In the genomic region with DNA sequence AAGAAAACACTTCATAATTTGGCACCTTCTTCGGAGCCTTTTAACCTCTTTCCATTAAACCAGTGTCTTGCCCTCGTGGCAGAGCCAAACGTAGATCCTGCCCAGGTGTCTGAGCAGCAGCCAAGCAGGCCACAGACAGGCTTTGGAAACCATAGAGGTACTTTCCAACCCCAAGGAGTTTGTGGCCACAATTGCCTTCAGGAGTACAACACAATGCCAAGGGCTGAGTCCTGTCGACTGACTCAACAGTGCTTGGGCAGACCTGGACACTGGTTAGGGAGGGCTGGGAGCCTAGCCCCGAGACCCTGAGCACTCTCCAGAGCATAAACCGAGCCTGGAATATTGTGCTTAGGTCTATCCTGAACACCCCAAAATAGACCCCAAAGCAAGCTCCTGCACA, we compare ENCODE assay signal across 13 mouse cellular contexts. TPM values are rescaled to one million over a fixed set of nuclear protein-coding genes. Genes with fewer than 3 reads are reported as not detected.
DNase-seq lines count a peak whose midpoint lies in the region; ATAC-seq and TF ChIP-seq lines count a peak whose summit lies in the region.
"Had no signal": no experiment of that assay in that cellular context is flagged by ENCODE, and none has a peak within 500 bp of the region (broad histone marks: within the 10 kb centered on the region; RNA-seq: fewer than 3 reads in every experiment).

No protein-coding gene starts in this region.

- H3K4me2 ChIP-seq in lung, embryonic 15.5 days: no peak overlapping the region
- no peak overlapping the region for H3K4me2 ChIP-seq in neural tube, embryonic 15.5 days

- peak in 1 of 2 experiments; percentile 20 for DNase-seq in heart, adult 2 months
- DNase-seq in heart, postnatal 25 days (ENCODE audit: low spot score): no peak
- DNase-seq in lung, postnatal 10 days: no peak
- DNase-seq in fibroblast of lung, adult 2 months (ENCODE audit: low read depth): peak; percentile 65
- no peak for DNase-seq in layer of hippocampus, adult 11-12 months (ENCODE audit: low spot score)
- DNase-seq in frontal cortex, postnatal 10 days (ENCODE audit: low spot score in 2 of 2): no peak
- DNase-seq: layer of hippocampus, postnatal 36 days had no signal

- H3K36me3 ChIP-seq in heart, adult 2 months (ENCODE audit: control insufficient read depth, insufficient read depth, low read length): peaks cover 11% of the 10 kb centered on the region
- H3K36me3 ChIP-seq in lung, embryonic 15.5 days: peaks cover 4% of the 10 kb centered on the region; the same call in 1 of the 2 replicates
- H3K36me3 ChIP-seq in neural tube, embryonic 15.5 days: no peaks in the 10 kb centered on the region

- intact Hi-C loops in heart, adult 2 months (cut with DNase I): no loop called here
- intact Hi-C loops in heart, postnatal 25 days (cut with DNase I): no loop called here

- H3K79me2 ChIP-seq in heart, adult 2 months (replicated peaks; ENCODE audit: control insufficient read depth, insufficient read depth, low read length): no peaks in the 10 kb centered on the region

- WGBS in heart, adult 2 months: 43% methylated on average over 6 of the region's 6 CpGs
- 62% methylated on average over 6 of the region's 6 CpGs for WGBS in lung, embryonic 15.5 days
- WGBS in neural tube, embryonic 15.5 days: 82% methylated on average over 6 of the region's 6 CpGs

- no peak overlapping the region for H3K9ac ChIP-seq in heart, adult 2 months (ENCODE audit: low read depth, low read length)
- H3K9ac ChIP-seq in lung, embryonic 15.5 days: no peak overlapping the region
- H3K9ac ChIP-seq in neural tube, embryonic 15.5 days (replicated peaks): no peak overlapping the region
- H3K9ac ChIP-seq: liver, embryonic 14.5 days had no signal

- no peak for TF ChIP-seq EP300 in heart, adult 2 months (IDR thresholded peaks at IDR 0.05; ENCODE audit: insufficient read depth, low read depth, low read length)

- peaks cover 30% of the 10 kb centered on the region for H3K4me1 ChIP-seq in heart, adult 2 months (ENCODE audit: control insufficient read depth, insufficient read depth, low read length)
- peaks cover 80% of the 10 kb centered on the region for H3K4me1 ChIP-seq in lung, embryonic 15.5 days
- H3K4me1 ChIP-seq in neural tube, embryonic 15.5 days: peaks cover 50% of the 10 kb centered on the region

- H3K4me3 ChIP-seq in heart, adult 2 months: no peak overlapping the region
- no peak overlapping the region for H3K4me3 ChIP-seq in lung, embryonic 15.5 days
- H3K4me3 ChIP-seq in neural tube, embryonic 15.5 days (replicated peaks): no peak overlapping the region
- H3K4me3 ChIP-seq: megakaryocyte, embryonic 14.5 days had no signal

- no peak for ATAC-seq in lung, embryonic 15.5 days (ENCODE audit: borderline replicate concordance, extremely low read depth, low FRiP score, low TSS enrichment)
- ATAC-seq in neural tube, embryonic 15.5 days (ENCODE audit: low FRiP score): no peak
- ATAC-seq: forebrain, embryonic 16.5 days had no signal

- H3K9me3 ChIP-seq in lung, embryonic 15.5 days: no peaks in the 10 kb centered on the region
- no peaks in the 10 kb centered on the region for H3K9me3 ChIP-seq in neural tube, embryonic 15.5 days (replicated peaks)

- no peak for TF ChIP-seq CTCF in heart, adult 2 months (IDR thresholded peaks at IDR 0.05)

- no peaks in the 10 kb centered on the region for H3K27me3 ChIP-seq in heart, adult 2 months (ENCODE audit: control insufficient read depth, insufficient read depth, low read length)
- H3K27me3 ChIP-seq in lung, embryonic 15.5 days: no peaks in the 10 kb centered on the region
- no peaks in the 10 kb centered on the region for H3K27me3 ChIP-seq in neural tube, embryonic 15.5 days (replicated peaks)

- peak overlapping the region; percentile 44; the same call in 1 of the 2 replicates for H3K27ac ChIP-seq in heart, adult 2 months
- peak overlapping the region; percentile 67 for H3K27ac ChIP-seq in lung, embryonic 15.5 days
- H3K27ac ChIP-seq in neural tube, embryonic 15.5 days (replicated peaks): peak overlapping the region; percentile 28; the same call in 1 of the 2 replicates
- H3K27ac ChIP-seq: kidney, postnatal 0 days; liver, embryonic 14.5 days had no signal

- no peak for TF ChIP-seq POLR2A in heart, adult 2 months (IDR thresholded peaks at IDR 0.05; ENCODE audit: insufficient read depth, low read depth, low read length)

RNA-seq across cellular contexts. Expression of a gene that starts 13.4 kb away (rescaled TPM):
- total RNA-seq in heart, adult 2 months (2021): 1 to 10 TPM; 5.5 to 7.0 TPM
- polyA plus RNA-seq in heart, adult 2 months (2012; rRNA removed): 2.9 and 5.7 TPM in 2 replicates
- 10 to 100 TPM in 1 of 2 experiments, 1 to 10 TPM in 1; 7.3 to 11.5 TPM for total RNA-seq in heart, postnatal 25 days (2021)
- 5.5 and 8.5 TPM in 2 replicates for polyA plus RNA-seq in lung, embryonic 15.5 days (2015; fragmentation: Nextera tagmentation; extraction: Ambion mirVana)
- 2.0 and 3.6 TPM in 2 replicates for polyA plus RNA-seq in neural tube, embryonic 15.5 days (2015; fragmentation: Nextera tagmentation; extraction: Ambion mirVana)

RNA-seq across cellular contexts. Expression of a gene that starts 56.6 kb away (rescaled TPM):
- 100 to 1,000 TPM; 116 to 129 TPM for total RNA-seq in heart, adult 2 months (2021)
- polyA plus RNA-seq in heart, adult 2 months (2012; rRNA removed): 64.9 and 112 TPM in 2 replicates
- total RNA-seq in heart, postnatal 25 days (2021): 100 to 1,000 TPM; 107 to 116 TPM
- polyA plus RNA-seq in lung, embryonic 15.5 days (2015; fragmentation: Nextera tagmentation; extraction: Ambion mirVana): 238 and 244 TPM in 2 replicates
- polyA plus RNA-seq in neural tube, embryonic 15.5 days (2015; fragmentation: Nextera tagmentation; extraction: Ambion mirVana): 317 and 351 TPM in 2 replicates
